Mouse (Mus musculus) MEL (cell line): ENCODE data around the gene Tk2.

ENCODE experiments used
- KAT2A ChIP-seq: conservative IDR thresholded peaks from 2 replicates; pipeline ENCODE4 v1.6.1; 2012; ENCODE audit warnings: low read depth, low read length, improper control_type of control experiment, inconsistent platforms
- POLR2A ChIP-seq, 2 experiments: IDR thresholded peaks; 2 replicates each; pipeline ENCODE4 v1.6.1; 2011 to 2012; ENCODE audit warnings: low read length in 2 of 2, mild to moderate bottlenecking in 2 of 2, control low read depth in 1 of 2, improper control_type of control experiment in 1 of 2, low read depth in 1 of 2, moderate library complexity in 1 of 2; ENCODE audit not compliant: control insufficient read depth in 1 of 2, insufficient read depth in 1 of 2, poor library complexity in 1 of 2

DNA sequence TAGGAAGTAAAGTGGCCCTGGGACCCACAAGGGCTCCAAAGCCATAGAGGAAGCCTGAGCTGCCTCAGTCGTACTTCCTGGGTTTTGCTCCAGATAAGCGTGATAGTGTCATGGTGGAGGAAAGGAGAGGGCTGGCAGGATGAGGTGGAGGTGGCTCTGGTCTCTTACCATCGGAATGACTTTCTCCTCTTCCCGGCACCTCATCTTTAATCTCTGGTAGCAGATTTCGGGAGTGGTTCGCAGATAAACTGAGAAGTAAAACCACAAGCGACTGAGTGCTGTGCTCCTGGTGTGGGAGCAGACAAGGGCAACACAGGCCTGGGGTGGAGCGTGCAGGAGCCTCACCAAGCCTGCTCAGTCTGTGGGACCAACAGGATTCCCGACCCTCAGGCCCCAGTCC, 18.0 kb downstream of the Tk2 start:
- no peak for TF ChIP-seq KAT2A
- no peak for TF ChIP-seq POLR2A (IDR thresholded peaks at IDR 0.05; ENCODE audit: control insufficient read depth in 1 of 2, insufficient read depth in 1 of 2, low read depth in 1 of 2, low read length in 2 of 2, poor library complexity in 1 of 2)
